Mouse (Mus musculus): ENCODE results near the gene Hadha.

DNA sequence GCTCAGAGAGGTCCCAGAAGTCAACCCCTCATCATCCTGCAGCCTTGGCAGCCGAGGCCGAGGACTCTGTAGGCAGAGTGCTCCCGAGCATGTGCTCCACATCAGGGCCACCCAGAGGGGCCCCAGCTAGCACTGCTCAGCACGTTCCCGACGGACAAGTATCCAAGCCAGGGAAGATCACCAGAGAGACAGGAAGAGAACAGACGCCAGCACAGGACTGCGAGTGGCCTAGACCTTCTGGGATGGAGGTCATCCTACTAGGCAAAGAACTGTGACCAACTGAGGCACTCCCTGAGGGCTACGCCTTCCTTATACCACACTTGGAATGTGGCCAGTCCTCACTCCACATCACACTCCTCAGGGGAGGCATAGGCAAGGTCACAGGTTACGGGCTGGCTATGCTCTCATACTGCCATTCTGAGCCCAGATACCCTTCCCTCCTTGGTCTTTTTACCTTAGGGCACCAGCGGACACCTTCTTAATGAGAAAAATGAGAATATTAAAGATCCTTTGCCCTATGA lies 19.2 kb downstream of the Hadha start:
- TF ChIP-seq EP300 (IDR thresholded peaks at IDR 0.05), result no peak
- no peak for TF ChIP-seq CTCF (IDR thresholded peaks at IDR 0.05)

Measured in lung, postnatal 0 days (tissue).